Mouse (Mus musculus): ENCODE data around the gene Tmem170b. TPM values are rescaled to one million over a fixed set of nuclear protein-coding genes. Genes with fewer than 3 reads are reported as not detected.

Gene Tmem170b
- polyA plus RNA-seq, 1 experiment from 2014 or later: 26.2 TPM

- 73% methylated on average over 4 of the region's 4 CpGs for WGBS
- Histone ChIP-seq H3K4me3 (no peak overlapping the region), H3K9me3 (replicated peaks) (no peaks in the 10 kb centered on the region), H3K4me2 (replicated peaks) (no peak overlapping the region), H3K9ac (no peak overlapping the region), H3K27me3 (no peaks in the 10 kb centered on the region), H3K36me3 (no peaks in the 10 kb centered on the region), H3K27ac (no peak overlapping the region), H3K4me1 (no peaks in the 10 kb centered on the region; the same call in 1 of the 2 replicates)
- ATAC-seq (ENCODE audit: low FRiP score): no peak
Observed at GRCm38 (mm10) chr13:41620132-41620531, 14.4 kb downstream of the Tmem170b start.

- Histone ChIP-seq H3K4me2 (replicated peaks) (no peak overlapping the region), H3K9ac (no peak overlapping the region), H3K4me3 (no peak overlapping the region), H3K27me3 (no peaks in the 10 kb centered on the region), H3K36me3 (peaks cover 3% of the 10 kb centered on the region; the same call in 1 of the 2 replicates), H3K9me3 (replicated peaks) (no peaks in the 10 kb centered on the region), H3K27ac (no peak overlapping the region), H3K4me1 (peaks cover 10% of the 10 kb centered on the region; the same call in 1 of the 2 replicates)
- ATAC-seq (ENCODE audit: low FRiP score): no peak
- 94% methylated on average over 1 of the region's 1 CpGs for WGBS
Observed at GRCm38 (mm10) chr13:41624123-41624522, 18.4 kb downstream of the Tmem170b start.

DNA sequence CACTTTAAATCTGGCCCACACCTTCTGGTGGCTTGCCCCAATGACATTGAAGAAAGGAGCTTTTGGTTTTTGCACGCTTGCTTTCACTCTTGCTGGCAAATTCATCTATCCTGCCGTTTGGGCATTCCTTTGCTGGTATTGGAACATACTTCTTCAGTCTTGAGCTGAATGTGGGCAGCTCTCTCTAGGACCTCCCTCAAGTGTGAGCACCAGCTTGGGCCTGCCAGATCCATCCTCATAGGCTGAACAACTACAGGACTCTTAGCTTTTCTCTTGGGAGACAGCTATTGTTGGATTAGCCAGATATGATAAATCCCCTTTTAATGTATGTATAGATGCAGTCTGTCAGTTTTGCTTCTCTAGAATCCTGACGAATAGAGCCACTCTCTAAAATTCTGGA lies 19.5 kb downstream of the Tmem170b start:
- Histone ChIP-seq H3K36me3 (peaks cover 6% of the 10 kb centered on the region; the same call in 1 of the 2 replicates), H3K4me3 (no peak overlapping the region), H3K4me2 (replicated peaks) (no peak overlapping the region), H3K9me3 (replicated peaks) (no peaks in the 10 kb centered on the region), H3K9ac (no peak overlapping the region), H3K27me3 (no peaks in the 10 kb centered on the region), H3K4me1 (peaks cover 10% of the 10 kb centered on the region; the same call in 1 of the 2 replicates), H3K27ac (no peak overlapping the region)
- 91% methylated on average over 3 of the region's 3 CpGs for WGBS
- ATAC-seq (ENCODE audit: low FRiP score): no peak

GRCm38 (mm10) chr13:41627277-41627916 lies 21.7 kb downstream of the Tmem170b start:
- WGBS: 56% methylated on average over 3 of the region's 3 CpGs
- no peak overlapping the region for H3K9ac ChIP-seq
- H3K9me3 ChIP-seq (replicated peaks): no peaks in the 10 kb centered on the region
- H3K27ac ChIP-seq: no peak overlapping the region
- H3K4me2 ChIP-seq (replicated peaks): no peak overlapping the region
- peaks cover 10% of the 10 kb centered on the region; the same call in 1 of the 2 replicates for H3K4me1 ChIP-seq
- no peak for ATAC-seq (ENCODE audit: low FRiP score)
- peaks cover 6% of the 10 kb centered on the region; the same call in 1 of the 2 replicates for H3K36me3 ChIP-seq
- no peaks in the 10 kb centered on the region for H3K27me3 ChIP-seq
- no peak overlapping the region for H3K4me3 ChIP-seq

GRCm38 (mm10) chr13:41634401-41634818 lies 28.7 kb downstream of the Tmem170b start:
- Histone ChIP-seq H3K27me3 (no peaks in the 10 kb centered on the region), H3K4me2 (replicated peaks) (no peak overlapping the region), H3K36me3 (0 out of 2 replicates have a peak, but pooled peaks cover 3% of the 10 kb centered on the region), H3K4me1 (no peaks in the 10 kb centered on the region), H3K27ac (no peak overlapping the region), H3K9ac (no peak overlapping the region), H3K4me3 (no peak overlapping the region), H3K9me3 (replicated peaks) (no peaks in the 10 kb centered on the region)
- no peak for ATAC-seq (ENCODE audit: low FRiP score)
- 27% methylated on average over 13 of the region's 13 CpGs for WGBS

- no peak for ATAC-seq (ENCODE audit: low FRiP score)
- Histone ChIP-seq H3K27ac (no peak overlapping the region), H3K4me1 (no peaks in the 10 kb centered on the region), H3K9me3 (replicated peaks) (no peaks in the 10 kb centered on the region), H3K27me3 (no peaks in the 10 kb centered on the region), H3K4me2 (replicated peaks) (no peak overlapping the region), H3K9ac (no peak overlapping the region), H3K36me3 (no peaks in the 10 kb centered on the region), H3K4me3 (no peak overlapping the region)
- 92% methylated on average over 4 of the region's 4 CpGs for WGBS
Observed at GRCm38 (mm10) chr13:41638083-41638482, 32.4 kb downstream of the Tmem170b start.

DNA sequence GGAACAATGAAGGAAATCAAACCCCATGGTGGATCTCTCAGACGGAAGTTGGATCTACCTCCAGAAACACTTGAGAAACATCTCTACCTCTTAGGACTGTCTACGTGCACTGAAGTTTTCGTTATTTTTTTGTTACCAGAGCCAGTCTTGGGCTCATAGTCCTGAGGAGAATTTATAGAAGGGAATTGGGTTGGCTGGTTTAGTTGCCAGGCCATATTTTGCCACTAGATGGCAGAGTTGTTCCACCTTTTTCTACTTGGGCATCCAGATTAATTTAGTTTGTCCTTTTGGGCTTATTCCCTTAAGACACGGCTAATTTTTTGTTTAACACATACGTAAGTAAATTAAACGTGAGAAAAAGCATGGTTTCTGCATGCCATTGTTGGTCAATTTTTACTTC lies 37.1 kb downstream of the Tmem170b start:
- WGBS: 30% methylated on average over 6 of the region's 6 CpGs
- Histone ChIP-seq H3K27ac (no peak overlapping the region), H3K27me3 (no peaks in the 10 kb centered on the region), H3K9me3 (replicated peaks) (no peaks in the 10 kb centered on the region), H3K9ac (no peak overlapping the region), H3K36me3 (no peaks in the 10 kb centered on the region), H3K4me3 (no peak overlapping the region), H3K4me1 (peaks cover 15% of the 10 kb centered on the region), H3K4me2 (replicated peaks) (no peak overlapping the region)
- no peak for ATAC-seq (ENCODE audit: low FRiP score)

- 59% methylated on average over 7 of the region's 7 CpGs for WGBS
- Histone ChIP-seq H3K9ac (no peak overlapping the region), H3K4me3 (no peak overlapping the region), H3K27me3 (no peaks in the 10 kb centered on the region), H3K9me3 (replicated peaks) (no peaks in the 10 kb centered on the region), H3K36me3 (no peaks in the 10 kb centered on the region), H3K4me2 (replicated peaks) (no peak overlapping the region), H3K4me1 (peaks cover 15% of the 10 kb centered on the region), H3K27ac (no peak overlapping the region)
- ATAC-seq (ENCODE audit: low FRiP score): no peak
Observed at GRCm38 (mm10) chr13:41643798-41644197, 38.1 kb downstream of the Tmem170b start.

GRCm38 (mm10) chr13:41644591-41645482 lies 39.1 kb downstream of the Tmem170b start:
- no peak overlapping the region for H3K4me2 ChIP-seq (replicated peaks)
- H3K9ac ChIP-seq: no peak overlapping the region
- H3K27ac ChIP-seq: peak overlapping the region; percentile 44; the same call in 1 of the 2 replicates
- H3K4me3 ChIP-seq: no peak overlapping the region
- ATAC-seq (ENCODE audit: low FRiP score): no peak
- H3K4me1 ChIP-seq: peaks cover 15% of the 10 kb centered on the region
- H3K27me3 ChIP-seq: no peaks in the 10 kb centered on the region
- 53% methylated on average over 10 of the region's 10 CpGs for WGBS
- H3K36me3 ChIP-seq: no peaks in the 10 kb centered on the region
- H3K9me3 ChIP-seq (replicated peaks): no peaks in the 10 kb centered on the region

DNA sequence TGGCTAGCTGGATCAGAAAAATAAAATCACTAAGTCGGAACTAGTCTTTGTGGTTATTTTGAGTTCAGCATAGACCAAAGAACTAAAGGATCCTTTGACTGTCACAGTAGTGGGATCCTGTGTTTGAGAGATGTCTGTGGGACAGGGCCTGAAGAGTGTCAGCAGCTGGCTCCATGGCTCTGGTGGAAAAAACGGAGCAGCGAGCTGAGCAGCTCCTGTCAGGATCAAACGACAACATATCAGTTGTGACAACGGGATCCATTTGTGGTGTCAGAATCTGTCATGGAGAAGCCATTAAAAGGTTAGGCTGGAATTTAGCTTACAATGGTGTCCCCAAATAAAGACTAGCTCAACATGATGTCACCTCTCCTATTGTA lies 39.8 kb downstream of the Tmem170b start:
- Histone ChIP-seq H3K27ac (no peak overlapping the region), H3K4me2 (replicated peaks) (no peak overlapping the region), H3K27me3 (no peaks in the 10 kb centered on the region), H3K4me1 (peaks cover 15% of the 10 kb centered on the region), H3K9me3 (replicated peaks) (no peaks in the 10 kb centered on the region), H3K36me3 (no peaks in the 10 kb centered on the region), H3K9ac (no peak overlapping the region), H3K4me3 (no peak overlapping the region)
- 53% methylated on average over 5 of the region's 5 CpGs for WGBS
- ATAC-seq (ENCODE audit: low FRiP score): no peak

GRCm38 (mm10) chr13:41647976-41648375 lies 42.3 kb downstream of the Tmem170b start:
- Histone ChIP-seq H3K4me3 (no peak overlapping the region), H3K4me1 (peaks cover 15% of the 10 kb centered on the region), H3K36me3 (no peaks in the 10 kb centered on the region), H3K4me2 (replicated peaks) (no peak overlapping the region), H3K27ac (no peak overlapping the region), H3K27me3 (no peaks in the 10 kb centered on the region), H3K9me3 (replicated peaks) (no peaks in the 10 kb centered on the region), H3K9ac (no peak overlapping the region)
- no peak for ATAC-seq (ENCODE audit: low FRiP score)
- 73% methylated on average over 6 of the region's 6 CpGs for WGBS

GRCm38 (mm10) chr13:41650665-41651064 lies 45.0 kb downstream of the Tmem170b start:
- no peaks in the 10 kb centered on the region for H3K36me3 ChIP-seq
- H3K4me1 ChIP-seq: no peaks in the 10 kb centered on the region
- H3K27me3 ChIP-seq: no peaks in the 10 kb centered on the region
- H3K9me3 ChIP-seq (replicated peaks): no peaks in the 10 kb centered on the region
- ATAC-seq (ENCODE audit: low FRiP score): no peak
- 79% methylated on average over 7 of the region's 7 CpGs for WGBS
- no peak overlapping the region for H3K9ac ChIP-seq
- H3K4me3 ChIP-seq: no peak overlapping the region
- H3K4me2 ChIP-seq (replicated peaks): no peak overlapping the region
- H3K27ac ChIP-seq: no peak overlapping the region

All from hindbrain, embryonic 12.5 days (tissue).